Mouse (Mus musculus): ENCODE results near the gene Ube2d3.
A peak's percentile ranks its signal among the peaks of the same experiment; 100 is the strongest.

- TF ChIP-seq POLR2A (IDR thresholded peaks at IDR 0.05; ENCODE audit: extremely low read depth, insufficient read depth, low read length) = no peak
- peak; percentile 78 for TF ChIP-seq CTCF (IDR thresholded peaks at IDR 0.05; ENCODE audit: extremely low read depth, insufficient read depth, low read length)
Measured at GRCm38 (mm10) chr3:135402201-135402658, 35.7 kb upstream of the Ube2d3 start.
